Mouse (Mus musculus) gastrocnemius, adult 2 months (tissue): ENCODE results near the gene Snx29. TPM values are rescaled to one million over a fixed set of nuclear protein-coding genes. Genes with fewer than 3 reads are reported as not detected.

Experiments used
- DNase-seq: peaks from one replicate; pipeline ENCODE4 v3.0.0; 2022
- H3K27ac ChIP-seq: fragments of 200-600 bp; 2 replicates; pipeline ENCODE4 v1.8.1; 2022; ENCODE audit warnings: mild to moderate bottlenecking
- H3K4me3 ChIP-seq: fragments of 200-600 bp; 2 replicates; pipeline ENCODE4 v1.8.1; 2022; ENCODE audit warnings: mild to moderate bottlenecking, moderate library complexity
- CTCF ChIP-seq: fragments of 200-600 bp; IDR thresholded peaks from 2 replicates; pipeline ENCODE4 v1.8.1; 2022; ENCODE audit warnings: antibody characterized with exemption, mild to moderate bottlenecking, moderate library complexity
- intact Hi-C: fragments of 180-260 bp; cut with DNase I; formaldehyde crosslinking; loops from one replicate; pipeline ENCODE4 v1.15.1; 2025
- total RNA-seq, 2 experiments: library from RNA; stranded (reverse); gene quantifications; 2 replicates each; pipeline ENCODE4 v1.2.3; 2021

Snx29 gene
- total RNA-seq, 2 experiments from 2014 or later = 9.6 to 11.6 TPM

GRCm38 (mm10) chr16:11518803-11519498 is 196.2 kb downstream of the Snx29 start:
- intact Hi-C loops = no loop called here
- TF ChIP-seq CTCF = no peak
- H3K27ac ChIP-seq = no peak overlapping the region
- DNase-seq = no peak
- no peak overlapping the region for H3K4me3 ChIP-seq

GRCm38 (mm10) chr16:11526104-11526786 is 203.5 kb downstream of the Snx29 start:
- DNase-seq = no peak
- TF ChIP-seq CTCF = no peak
- no peak overlapping the region; the same call in 1 of the 2 replicates for H3K4me3 ChIP-seq
- peak overlapping the region; percentile 86 for H3K27ac ChIP-seq
- intact Hi-C loops = no loop called here

GRCm38 (mm10) chr16:11526996-11527395 is 204.3 kb downstream of the Snx29 start:
- intact Hi-C loops = no loop called here
- Histone ChIP-seq H3K4me3 (peak overlapping the region; percentile 49), H3K27ac (peak overlapping the region; percentile 86)
- TF ChIP-seq CTCF = no peak
- peak; percentile 83 for DNase-seq

GRCm38 (mm10) chr16:11530466-11531194 is 207.9 kb downstream of the Snx29 start:
- Histone ChIP-seq H3K27ac (no peak overlapping the region), H3K4me3 (no peak overlapping the region)
- no peak for TF ChIP-seq CTCF
- peak; percentile 56 for DNase-seq
- intact Hi-C loops = no loop called here

GRCm38 (mm10) chr16:11531441-11531840 is 208.7 kb downstream of the Snx29 start:
- no peak for DNase-seq
- no peak overlapping the region for H3K4me3 ChIP-seq
- TF ChIP-seq CTCF = no peak
- H3K27ac ChIP-seq = no peak overlapping the region
- intact Hi-C loops = no loop called here

GRCm38 (mm10) chr16:11532592-11532991 is 209.9 kb downstream of the Snx29 start:
- H3K27ac ChIP-seq = peak overlapping the region; percentile 62
- no peak for TF ChIP-seq CTCF
- intact Hi-C loops = no loop called here
- H3K4me3 ChIP-seq = no peak overlapping the region
- peak; percentile 92 for DNase-seq

GRCm38 (mm10) chr16:11533441-11533840 is 210.7 kb downstream of the Snx29 start:
- Histone ChIP-seq H3K4me3 (no peak overlapping the region), H3K27ac (no peak overlapping the region)
- intact Hi-C loops = no loop called here
- TF ChIP-seq CTCF = no peak
- DNase-seq = no peak

GRCm38 (mm10) chr16:11537663-11538062 is 215.0 kb downstream of the Snx29 start:
- DNase-seq = no peak
- Histone ChIP-seq H3K27ac (no peak overlapping the region), H3K4me3 (no peak overlapping the region)
- intact Hi-C loops = no loop called here
- no peak for TF ChIP-seq CTCF

GRCm38 (mm10) chr16:11538191-11538590 is 215.5 kb downstream of the Snx29 start:
- no peak for TF ChIP-seq CTCF
- H3K4me3 ChIP-seq = no peak overlapping the region
- no peak overlapping the region for H3K27ac ChIP-seq
- DNase-seq = no peak
- intact Hi-C loops = no loop called here

- Histone ChIP-seq H3K4me3 (no peak overlapping the region), H3K27ac (no peak overlapping the region)
- no peak for TF ChIP-seq CTCF
- intact Hi-C loops = no loop called here
- no peak for DNase-seq
Measured at GRCm38 (mm10) chr16:11540961-11541360, 218.3 kb downstream of the Snx29 start.

- no peak overlapping the region for H3K4me3 ChIP-seq
- H3K27ac ChIP-seq = no peak overlapping the region
- no peak for DNase-seq
- intact Hi-C loops = no loop called here
- no peak for TF ChIP-seq CTCF
Measured at GRCm38 (mm10) chr16:11541769-11542168, 219.1 kb downstream of the Snx29 start.

- no peak for TF ChIP-seq CTCF
- intact Hi-C loops = no loop called here
- Histone ChIP-seq H3K27ac (no peak overlapping the region), H3K4me3 (no peak overlapping the region)
- DNase-seq = no peak
Measured at GRCm38 (mm10) chr16:11550043-11550725, 227.5 kb downstream of the Snx29 start.
